Mouse (Mus musculus): ENCODE results near the gene Pds5a. TPM values are rescaled to one million over a fixed set of nuclear protein-coding genes. Genes with fewer than 3 reads are reported as not detected.

Pds5a gene
- total RNA-seq, 2 experiments from 2014 or later, result 59.5 to 60.5 TPM

DNA sequence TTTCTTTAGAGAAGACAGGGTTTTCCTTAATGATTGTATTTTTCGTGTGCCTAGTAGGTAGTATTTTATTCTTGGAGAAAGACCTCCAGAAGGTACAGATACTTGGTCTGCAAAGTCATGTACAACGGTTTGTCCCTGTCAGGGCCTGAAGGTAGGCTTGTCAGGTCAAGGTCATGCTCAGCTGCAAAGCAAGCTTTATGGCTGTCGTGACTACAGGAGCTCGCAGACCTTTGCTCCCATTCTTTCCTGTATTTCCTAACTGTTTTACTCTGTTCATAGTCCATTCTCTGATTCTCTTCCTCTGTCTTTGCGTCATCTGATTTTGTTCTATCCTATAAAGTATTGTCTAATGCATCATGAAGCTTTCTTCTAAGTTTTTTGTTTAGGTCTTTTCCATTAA is 111.8 kb downstream of the Pds5a start:
- DNase-seq, result no peak
- intact Hi-C loops (cut with DNase I), result no loop called here

DNA sequence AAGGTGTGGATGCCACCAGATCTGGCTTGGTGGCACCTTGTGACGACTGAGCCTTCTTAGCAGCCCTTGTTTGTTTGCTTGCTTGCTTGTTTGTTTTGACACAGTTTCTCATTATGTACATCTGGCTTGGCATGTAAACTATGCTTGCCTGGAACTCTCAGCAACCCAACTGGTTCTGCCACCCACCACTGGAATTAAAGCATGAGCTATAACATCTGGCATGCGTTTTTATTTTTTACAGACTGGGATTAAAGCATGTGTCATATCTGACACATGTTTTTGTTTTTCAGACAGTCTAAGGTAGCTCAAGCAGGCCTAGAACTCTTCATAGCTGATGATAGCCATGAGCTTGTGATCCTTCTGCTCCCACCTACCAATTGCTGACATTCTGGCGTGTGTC is 119.5 kb downstream of the Pds5a start:
- intact Hi-C loops (cut with DNase I), result no loop called here

DNA sequence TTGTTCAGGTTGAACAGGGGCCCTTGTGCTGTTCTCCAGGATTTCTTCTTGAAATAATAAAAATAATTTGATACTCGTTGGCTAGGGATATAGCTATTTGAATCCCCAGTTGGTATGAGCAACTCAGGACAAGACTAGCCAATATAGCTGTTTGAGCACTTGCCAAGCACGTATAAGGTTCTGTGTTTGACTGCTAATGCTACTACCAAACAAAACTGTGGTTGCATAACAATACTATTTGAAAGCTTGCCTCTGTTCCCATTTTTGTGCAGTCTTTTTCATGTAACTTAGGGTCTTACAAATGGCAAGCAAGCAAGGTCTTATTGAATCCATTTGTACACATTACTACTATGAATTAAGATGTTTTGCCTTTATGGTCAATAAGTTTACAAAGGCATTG is 122.2 kb downstream of the Pds5a start:
- intact Hi-C loops (cut with DNase I), result no loop called here
- DNase-seq, result no peak

More for the DNA sequence above, 119.5 kb downstream of the Pds5a start:
- no peak for DNase-seq

DNA sequence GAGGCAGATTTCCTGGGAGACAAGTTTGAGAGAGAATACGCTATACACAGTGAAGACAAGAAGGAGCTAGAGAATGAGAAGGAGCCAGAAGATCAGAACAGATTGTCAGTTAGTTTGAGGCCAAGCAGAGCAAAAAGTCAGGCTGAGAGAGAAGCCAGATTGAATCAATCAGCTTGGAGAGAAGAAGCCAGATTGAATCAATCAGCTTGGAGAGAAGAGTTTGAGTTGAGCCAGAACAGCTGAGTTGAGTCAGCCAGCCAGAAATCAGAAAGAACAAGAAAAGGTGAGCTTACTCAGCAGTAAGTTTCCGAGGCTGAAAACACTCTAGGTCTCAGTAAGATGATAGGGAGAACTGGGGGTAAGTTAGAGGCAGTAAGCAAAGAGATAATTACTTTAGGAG is 123.2 kb downstream of the Pds5a start:
- intact Hi-C loops (cut with DNase I), result no loop called here
- no peak for DNase-seq

DNA sequence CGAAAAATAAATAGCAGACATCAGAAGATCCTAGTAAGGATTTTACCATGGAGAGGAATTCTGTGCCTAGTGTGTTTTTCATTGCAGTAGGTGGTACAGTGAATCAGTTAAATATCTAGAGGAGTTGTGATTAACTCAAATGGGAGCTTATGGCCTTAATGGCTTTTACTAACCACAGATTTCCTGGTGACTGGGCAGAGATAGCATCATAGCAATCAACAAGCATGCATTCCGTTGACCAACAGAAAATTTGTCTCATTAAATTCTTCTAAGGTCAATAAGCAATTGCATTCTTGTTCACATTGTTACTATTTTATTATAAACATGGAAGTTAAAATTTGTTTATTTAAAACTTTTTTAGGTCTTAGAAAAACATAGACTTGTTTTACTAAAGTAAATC is 132.6 kb downstream of the Pds5a start:
- intact Hi-C loops (cut with DNase I), result no loop called here
- DNase-seq, result no peak

DNA sequence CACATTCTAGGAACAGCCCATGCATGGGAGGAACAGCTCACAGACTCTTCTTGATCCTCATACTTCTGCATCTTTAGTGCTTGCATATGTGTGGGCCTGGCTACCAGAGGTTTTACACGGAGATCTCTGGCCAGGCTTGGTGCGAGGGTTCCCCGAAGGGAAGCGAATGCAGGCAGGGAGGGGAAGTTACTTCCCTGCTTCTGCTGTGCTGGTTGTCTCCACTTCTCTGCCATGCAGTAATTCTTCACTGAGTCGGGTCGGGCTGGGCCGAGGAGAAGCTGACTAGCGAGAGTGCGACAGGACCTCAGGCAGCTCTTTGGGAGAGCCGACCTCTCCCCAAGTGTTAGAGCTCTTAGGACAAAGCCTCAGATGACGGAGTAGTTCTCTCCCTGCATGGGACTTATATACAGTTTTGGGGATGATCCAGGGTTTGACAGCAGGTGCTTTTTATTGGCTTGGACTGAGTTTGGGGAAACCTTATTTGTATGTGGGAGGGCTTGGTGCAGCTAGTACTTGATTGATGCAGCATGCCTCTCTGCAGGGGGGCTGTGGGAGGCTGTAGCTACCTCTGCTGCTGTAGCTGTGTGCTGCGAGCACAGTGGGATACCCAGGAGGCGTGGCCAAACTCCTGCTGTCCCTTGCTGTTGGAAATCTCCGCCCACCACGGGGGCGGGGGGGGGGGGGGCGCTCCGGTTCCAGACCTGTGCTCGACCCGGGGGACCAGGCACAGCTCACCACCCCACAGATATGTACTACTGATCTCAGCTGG is 136.8 kb downstream of the Pds5a start:
- intact Hi-C loops (cut with DNase I), result no loop called here
- no peak for DNase-seq

DNA sequence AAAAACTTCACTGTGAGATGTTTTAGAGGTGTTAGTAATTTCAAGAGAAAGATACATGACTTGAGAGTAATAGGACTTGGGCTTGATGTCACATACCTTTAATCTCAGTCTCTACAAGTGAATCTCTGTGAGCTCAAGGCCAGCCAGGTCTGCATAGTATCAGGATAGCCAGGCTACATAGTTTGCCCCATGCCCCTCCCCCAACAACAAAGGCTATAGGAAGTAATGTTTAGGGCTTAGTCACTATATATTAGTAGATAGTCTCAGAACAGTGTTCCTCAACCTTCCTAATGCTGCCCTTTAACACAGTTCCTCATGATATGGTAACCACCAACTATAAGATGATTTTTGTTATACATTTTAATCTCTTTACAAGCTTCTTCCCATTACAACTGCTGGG is 141.0 kb downstream of the Pds5a start:
- intact Hi-C loops (cut with DNase I), result no loop called here
- no peak for DNase-seq

Other genes starting within 250 kb of the Pds5a start
- 1 to 10 TPM in 1 of 2 experiments, not detected in 1; 2.1 TPM for gene Gm43552, start 205.4 kb downstream of the Pds5a start, total RNA-seq (2021)
- gene Smim14, start 161.1 kb downstream of the Pds5a start, total RNA-seq (2021), result 10 to 100 TPM; 88.8 to 95.0 TPM
- 10 to 100 TPM; 59.4 to 67.6 TPM for gene Ube2k, start 161.0 kb downstream of the Pds5a start, total RNA-seq (2021)
- 10 to 100 TPM; 13.5 to 14.6 TPM for gene N4bp2, start 65.2 kb upstream of the Pds5a start, total RNA-seq (2021)
- gene Rhoh, start 162.9 kb upstream of the Pds5a start, total RNA-seq (2021), result under 1 TPM; 0.42 to 0.92 TPM
- gene Chrna9, start 236.6 kb upstream of the Pds5a start, total RNA-seq (2021), result not detected

Data from heart, postnatal 36 days (tissue).